In genomic region chr16:36934131-36934840, GRCm38 (mm10) we compare ENCODE assay signal across 8 mouse cellular contexts. TPM values are rescaled to one million over a fixed set of nuclear protein-coding genes. Genes with fewer than 3 reads are reported as not detected.
A peak's percentile ranks its signal among the peaks of the same experiment; 100 is the strongest.
DNase-seq lines count a peak whose midpoint lies in the region; ATAC-seq and TF ChIP-seq lines count a peak whose summit lies in the region.

No protein-coding gene starts in this region.

- peak; percentile 64 to 71 for DNase-seq in spleen, postnatal 36 days (ENCODE audit: low spot score in 2 of 2)
- no peak for DNase-seq in spleen, postnatal 14 days (ENCODE audit: low spot score in 2 of 2)
- DNase-seq in limb, embryonic 14.5 days (ENCODE audit: low spot score), result peak; percentile 33
- DNase-seq in stomach, postnatal 0 days (ENCODE audit: low spot score), result no peak
- DNase-seq in frontal cortex, postnatal 36 days (ENCODE audit: low spot score in 2 of 2), result no peak
- no peak for DNase-seq in left cerebral cortex, postnatal 4 days
- DNase-seq in cerebellum, adult 8-10 months, result no peak

- H3K36me3 ChIP-seq in limb, embryonic 14.5 days (ENCODE audit: control insufficient read depth, insufficient read depth, low read length), result peaks cover 35% of the 10 kb centered on the region
- peaks cover 25% of the 10 kb centered on the region for H3K36me3 ChIP-seq in stomach, postnatal 0 days (ENCODE audit: control insufficient read depth, insufficient read depth, low read length)

- no peak overlapping the region for H3K9ac ChIP-seq in limb, embryonic 14.5 days (ENCODE audit: low read depth, low read length, severe bottlenecking)
- H3K9ac ChIP-seq in stomach, postnatal 0 days (ENCODE audit: low read length), result no peak overlapping the region

- TF ChIP-seq CTCF in embryonic fibroblast, embryonic 13.5 days (IDR thresholded peaks at IDR 0.05; ENCODE audit: borderline replicate concordance, insufficient read depth, low read length), result no peak
- no peak for TF ChIP-seq CTCF in stomach, postnatal 0 days (IDR thresholded peaks at IDR 0.05; ENCODE audit: low read depth)

- TF ChIP-seq EP300 in stomach, postnatal 0 days (optimal IDR thresholded peaks at IDR 0.05), result no peak

- no peaks in the 10 kb centered on the region for H3K9me3 ChIP-seq in limb, embryonic 14.5 days (ENCODE audit: control insufficient read depth, low read length)
- no peaks in the 10 kb centered on the region for H3K9me3 ChIP-seq in stomach, postnatal 0 days (ENCODE audit: control insufficient read depth, low read length)

- H3K4me1 ChIP-seq in embryonic fibroblast, embryonic 13.5 days (ENCODE audit: control insufficient read depth, insufficient read depth, low read length), result no peaks in the 10 kb centered on the region
- peaks cover 6% of the 10 kb centered on the region; the same call in 1 of the 2 replicates for H3K4me1 ChIP-seq in limb, embryonic 14.5 days (ENCODE audit: control insufficient read depth, insufficient read depth, low read length)
- H3K4me1 ChIP-seq in stomach, postnatal 0 days (replicated peaks; ENCODE audit: control insufficient read depth, insufficient read depth), result no peaks in the 10 kb centered on the region

- peak overlapping the region; percentile 54; the same call in 1 of the 2 replicates for H3K27ac ChIP-seq in embryonic fibroblast, embryonic 13.5 days (ENCODE audit: insufficient read depth, low read length)
- H3K27ac ChIP-seq in limb, embryonic 14.5 days (replicated peaks; ENCODE audit: low read depth, low read length), result peak overlapping the region; percentile 35; the same call in 1 of the 2 replicates
- no peak overlapping the region for H3K27ac ChIP-seq in stomach, postnatal 0 days (replicated peaks)

- WGBS in limb, embryonic 14.5 days, result 55% methylated on average over 6 of the region's 6 CpGs
- 46% methylated on average over 6 of the region's 6 CpGs for WGBS in stomach, postnatal 0 days

- no peak overlapping the region for H3K4me3 ChIP-seq in embryonic fibroblast, embryonic 13.5 days (ENCODE audit: insufficient read depth, low read length)
- no peak overlapping the region for H3K4me3 ChIP-seq in limb, embryonic 14.5 days (replicated peaks; ENCODE audit: low read length)
- H3K4me3 ChIP-seq in stomach, postnatal 0 days (ENCODE audit: low read depth, low read length), result no peak overlapping the region

- no peak for TF ChIP-seq POLR2A in embryonic fibroblast, embryonic 13.5 days (IDR thresholded peaks at IDR 0.05; ENCODE audit: low read depth, low read length)
- TF ChIP-seq POLR2A in limb, embryonic 14.5 days (IDR thresholded peaks at IDR 0.05; ENCODE audit: borderline replicate concordance, extremely low read depth, insufficient read depth, insufficient read length), result no peak

- H3K27me3 ChIP-seq in limb, embryonic 14.5 days (ENCODE audit: control insufficient read depth, insufficient read depth, low read length), result no peaks in the 10 kb centered on the region
- H3K27me3 ChIP-seq in stomach, postnatal 0 days (ENCODE audit: control insufficient read depth, insufficient read depth, low read length), result no peaks in the 10 kb centered on the region

- no peak overlapping the region for H3K4me2 ChIP-seq in limb, embryonic 14.5 days (replicated peaks; ENCODE audit: low read depth, low read length, severe bottlenecking)
- H3K4me2 ChIP-seq in stomach, postnatal 0 days (replicated peaks; ENCODE audit: low read depth), result no peak overlapping the region

- ATAC-seq in limb, embryonic 14.5 days (ENCODE audit: low FRiP score, low read depth), result peak; percentile 69
- peak; percentile 89 for ATAC-seq in stomach, postnatal 0 days (ENCODE audit: low FRiP score, low TSS enrichment)

- intact Hi-C loops in left cerebral cortex, postnatal 4 days (cut with DNase I), result no loop called here

RNA-seq across cellular contexts. Expression of gene Hcls1, which starts 0.5 kb away (rescaled TPM):
- 1.6 TPM in 1 of 2 replicates, not detected in the other for polyA plus RNA-seq in embryonic fibroblast, embryonic 13.5 days (2011; ENCODE audit: insufficient read length, low read depth, missing spikeins)
- 5.3 and 7.7 TPM in 2 replicates for polyA plus RNA-seq in limb, embryonic 14.5 days (2012; rRNA removed)
- 2.3 and 3.3 TPM in 2 replicates for polyA plus RNA-seq in limb, embryonic 14.5 days (2014; fragmentation: Nextera tagmentation; extraction: Ambion mirVana)
- 3.0 and 3.7 TPM in 2 replicates for polyA plus RNA-seq in stomach, postnatal 0 days (2015; fragmentation: Nextera tagmentation; extraction: Ambion mirVana)
- total RNA-seq in left cerebral cortex, postnatal 4 days (2021), result 1 to 10 TPM; 2.0 to 2.3 TPM

RNA-seq across cellular contexts. Expression of gene Fbxo40, which starts 56.0 kb away (rescaled TPM):
- polyA plus RNA-seq in embryonic fibroblast, embryonic 13.5 days (2011; ENCODE audit: insufficient read length, low read depth, missing spikeins), result not detected in 2 replicates
- 0.26 and 0.32 TPM in 2 replicates for polyA plus RNA-seq in limb, embryonic 14.5 days (2012; rRNA removed)
- polyA plus RNA-seq in limb, embryonic 14.5 days (2014; fragmentation: Nextera tagmentation; extraction: Ambion mirVana), result 0.43 and 0.44 TPM in 2 replicates
- 0.07 TPM in 1 of 2 replicates, not detected in the other for polyA plus RNA-seq in stomach, postnatal 0 days (2015; fragmentation: Nextera tagmentation; extraction: Ambion mirVana)
- under 1 TPM; 0.38 to 0.40 TPM for total RNA-seq in left cerebral cortex, postnatal 4 days (2021)

RNA-seq across cellular contexts. Expression of gene Golgb1, which starts 59.3 kb away (rescaled TPM):
- 57.5 and 64.4 TPM in 2 replicates for polyA plus RNA-seq in embryonic fibroblast, embryonic 13.5 days (2011; ENCODE audit: insufficient read length, low read depth, missing spikeins)
- 52.4 and 82.1 TPM in 2 replicates for polyA plus RNA-seq in limb, embryonic 14.5 days (2012; rRNA removed)
- 123 TPM in 2 replicates for polyA plus RNA-seq in limb, embryonic 14.5 days (2014; fragmentation: Nextera tagmentation; extraction: Ambion mirVana)
- polyA plus RNA-seq in stomach, postnatal 0 days (2015; fragmentation: Nextera tagmentation; extraction: Ambion mirVana), result 88.5 and 100 TPM in 2 replicates
- total RNA-seq in left cerebral cortex, postnatal 4 days (2021), result 10 to 100 TPM; 59.0 to 61.5 TPM

RNA-seq across cellular contexts. Expression of gene Eaf2, which starts 59.5 kb away (rescaled TPM):
- 1.0 and 1.9 TPM in 2 replicates for polyA plus RNA-seq in embryonic fibroblast, embryonic 13.5 days (2011; ENCODE audit: insufficient read length, low read depth, missing spikeins)
- polyA plus RNA-seq in limb, embryonic 14.5 days (2012; rRNA removed), result 1.4 and 2.4 TPM in 2 replicates
- polyA plus RNA-seq in limb, embryonic 14.5 days (2014; fragmentation: Nextera tagmentation; extraction: Ambion mirVana), result 4.8 and 6.8 TPM in 2 replicates
- polyA plus RNA-seq in stomach, postnatal 0 days (2015; fragmentation: Nextera tagmentation; extraction: Ambion mirVana), result 3.1 and 4.7 TPM in 2 replicates
- total RNA-seq in left cerebral cortex, postnatal 4 days (2021), result under 1 TPM; 0.38 to 0.70 TPM

Comparison
In these comparisons a context has a peak if more than half of its experiments do, and no peak if none do; other contexts are left out.
1. DNase-seq: peak in spleen, postnatal 36 days (2 of 2) and limb, embryonic 14.5 days (single experiment); none in spleen, postnatal 14 days (0 of 2), stomach, postnatal 0 days (single experiment), frontal cortex, postnatal 36 days (0 of 2), left cerebral cortex, postnatal 4 days (single experiment) and cerebellum, adult 8-10 months (single experiment).